Mouse (Mus musculus): ENCODE measurements around the gene AU040320. TPM values are rescaled to one million over a fixed set of nuclear protein-coding genes. Genes with fewer than 3 reads are reported as not detected.
A peak's percentile ranks its signal among the peaks of the same experiment; 100 is the strongest.

Gene AU040320
- polyA plus RNA-seq, 1 experiment from 2014 or later = 17.4 TPM

GRCm38 (mm10) chr4:126739966-126740676, 13.2 kb upstream of the AU040320 start:
- Histone ChIP-seq H3K9me3 (no peaks in the 10 kb centered on the region), H3K9ac (no peak overlapping the region), H3K4me1 (peaks cover 21% of the 10 kb centered on the region), H3K27me3 (peaks cover 43% of the 10 kb centered on the region), H3K4me3 (no peak overlapping the region), H3K27ac (no peak overlapping the region), H3K4me2 (no peak overlapping the region), H3K36me3 (peaks cover 15% of the 10 kb centered on the region)
- 14% methylated on average over 10 of the region's 10 CpGs for WGBS
- no peak for ATAC-seq (ENCODE audit: insufficient number of reproducible peaks, insufficient read depth, low FRiP score, low TSS enrichment, low read depth)

- peak overlapping the region; percentile 39 for H3K4me2 ChIP-seq
- peaks cover 30% of the 10 kb centered on the region for H3K27me3 ChIP-seq
- no peak for ATAC-seq (ENCODE audit: insufficient number of reproducible peaks, insufficient read depth, low FRiP score, low TSS enrichment, low read depth)
- no peak overlapping the region for H3K27ac ChIP-seq
- H3K9ac ChIP-seq = peak overlapping the region; percentile 27; the same call in 1 of the 2 replicates
- H3K36me3 ChIP-seq = peaks cover 28% of the 10 kb centered on the region
- H3K4me3 ChIP-seq = no peak overlapping the region
- peaks cover 9% of the 10 kb centered on the region for H3K4me1 ChIP-seq
- no peaks in the 10 kb centered on the region for H3K9me3 ChIP-seq
- WGBS = 7% methylated on average over 12 of the region's 12 CpGs
These were observed 11.9 kb upstream of the AU040320 start for GRCm38 (mm10) chr4:126741448-126741847.

- Histone ChIP-seq H3K27me3 (peaks cover 15% of the 10 kb centered on the region), H3K36me3 (peaks cover 41% of the 10 kb centered on the region), H3K4me3 (no peak overlapping the region), H3K4me2 (no peak overlapping the region), H3K27ac (no peak overlapping the region), H3K4me1 (peaks cover 9% of the 10 kb centered on the region), H3K9ac (no peak overlapping the region), H3K9me3 (no peaks in the 10 kb centered on the region)
- ATAC-seq (ENCODE audit: insufficient number of reproducible peaks, insufficient read depth, low FRiP score, low TSS enrichment, low read depth) = no peak
- WGBS = 54% methylated on average over 2 of the region's 2 CpGs
These were observed 10.4 kb upstream of the AU040320 start for GRCm38 (mm10) chr4:126742976-126743375.

GRCm38 (mm10) chr4:126743713-126744112, 9.6 kb upstream of the AU040320 start:
- ATAC-seq (ENCODE audit: insufficient number of reproducible peaks, insufficient read depth, low FRiP score, low TSS enrichment, low read depth) = no peak
- H3K4me1 ChIP-seq = peaks cover 14% of the 10 kb centered on the region
- no peaks in the 10 kb centered on the region for H3K9me3 ChIP-seq
- H3K4me2 ChIP-seq = no peak overlapping the region
- H3K36me3 ChIP-seq = peaks cover 48% of the 10 kb centered on the region
- H3K27ac ChIP-seq = no peak overlapping the region
- 11% methylated on average over 11 of the region's 11 CpGs for WGBS
- H3K4me3 ChIP-seq = no peak overlapping the region
- peaks cover 7% of the 10 kb centered on the region for H3K27me3 ChIP-seq
- H3K9ac ChIP-seq = no peak overlapping the region

GRCm38 (mm10) chr4:126744831-126745230, 8.5 kb upstream of the AU040320 start:
- Histone ChIP-seq H3K27me3 (no peaks in the 10 kb centered on the region), H3K4me1 (peaks cover 24% of the 10 kb centered on the region), H3K4me3 (no peak overlapping the region), H3K4me2 (no peak overlapping the region), H3K36me3 (peaks cover 59% of the 10 kb centered on the region), H3K9me3 (no peaks in the 10 kb centered on the region), H3K27ac (no peak overlapping the region), H3K9ac (0 out of 2 replicates have a peak overlapping the region, but pooled peaks have one; percentile 4)
- no peak for ATAC-seq (ENCODE audit: insufficient number of reproducible peaks, insufficient read depth, low FRiP score, low TSS enrichment, low read depth)
- 90% methylated on average over 14 of the region's 14 CpGs for WGBS

GRCm38 (mm10) chr4:126745506-126746193, 7.7 kb upstream of the AU040320 start:
- WGBS = 38% methylated on average over 13 of the region's 13 CpGs
- peaks cover 27% of the 10 kb centered on the region for H3K4me1 ChIP-seq
- no peak for ATAC-seq (ENCODE audit: insufficient number of reproducible peaks, insufficient read depth, low FRiP score, low TSS enrichment, low read depth)
- no peak overlapping the region for H3K4me3 ChIP-seq
- H3K9ac ChIP-seq = no peak overlapping the region
- no peak overlapping the region for H3K4me2 ChIP-seq
- peaks cover 67% of the 10 kb centered on the region for H3K36me3 ChIP-seq
- no peaks in the 10 kb centered on the region for H3K27me3 ChIP-seq
- H3K27ac ChIP-seq = no peak overlapping the region
- no peaks in the 10 kb centered on the region for H3K9me3 ChIP-seq

GRCm38 (mm10) chr4:126746194-126746840, 7.0 kb upstream of the AU040320 start:
- no peak overlapping the region for H3K4me3 ChIP-seq
- no peaks in the 10 kb centered on the region for H3K9me3 ChIP-seq
- ATAC-seq (ENCODE audit: insufficient number of reproducible peaks, insufficient read depth, low FRiP score, low TSS enrichment, low read depth) = no peak
- H3K4me2 ChIP-seq = no peak overlapping the region
- no peaks in the 10 kb centered on the region for H3K27me3 ChIP-seq
- peaks cover 32% of the 10 kb centered on the region for H3K4me1 ChIP-seq
- no peak overlapping the region for H3K27ac ChIP-seq
- H3K9ac ChIP-seq = no peak overlapping the region
- WGBS = 84% methylated on average over 10 of the region's 10 CpGs
- peaks cover 67% of the 10 kb centered on the region for H3K36me3 ChIP-seq

- Histone ChIP-seq H3K27ac (no peak overlapping the region), H3K9me3 (no peaks in the 10 kb centered on the region), H3K4me3 (no peak overlapping the region), H3K4me1 (peaks cover 42% of the 10 kb centered on the region), H3K4me2 (no peak overlapping the region), H3K9ac (0 out of 2 replicates have a peak overlapping the region, but pooled peaks have one; percentile 36), H3K27me3 (no peaks in the 10 kb centered on the region), H3K36me3 (peaks cover 67% of the 10 kb centered on the region)
- 94% methylated on average over 8 of the region's 8 CpGs for WGBS
- no peak for ATAC-seq (ENCODE audit: insufficient number of reproducible peaks, insufficient read depth, low FRiP score, low TSS enrichment, low read depth)
These were observed 5.0 kb upstream of the AU040320 start for GRCm38 (mm10) chr4:126748381-126748780.

- 0 out of 2 replicates have a peak overlapping the region, but pooled peaks have one; percentile 57 for H3K9ac ChIP-seq
- no peak for ATAC-seq (ENCODE audit: insufficient number of reproducible peaks, insufficient read depth, low FRiP score, low TSS enrichment, low read depth)
- no peaks in the 10 kb centered on the region for H3K9me3 ChIP-seq
- peak overlapping the region; percentile 11; the same call in 1 of the 2 replicates for H3K4me2 ChIP-seq
- no peak overlapping the region for H3K27ac ChIP-seq
- peaks cover 57% of the 10 kb centered on the region for H3K36me3 ChIP-seq
- H3K4me1 ChIP-seq = peaks cover 46% of the 10 kb centered on the region
- H3K27me3 ChIP-seq = no peaks in the 10 kb centered on the region
- H3K4me3 ChIP-seq = no peak overlapping the region
- WGBS = 86% methylated on average over 11 of the region's 11 CpGs
These were observed 3.8 kb upstream of the AU040320 start for GRCm38 (mm10) chr4:126749553-126749952.

GRCm38 (mm10) chr4:126750046-126750683, 3.2 kb upstream of the AU040320 start:
- ATAC-seq (ENCODE audit: insufficient number of reproducible peaks, insufficient read depth, low FRiP score, low TSS enrichment, low read depth) = no peak
- 0 out of 2 replicates have a peak overlapping the region, but pooled peaks have one; percentile 57 for H3K9ac ChIP-seq
- H3K4me3 ChIP-seq = no peak overlapping the region
- peaks cover 52% of the 10 kb centered on the region for H3K4me1 ChIP-seq
- peak overlapping the region; percentile 11; the same call in 1 of the 2 replicates for H3K4me2 ChIP-seq
- 88% methylated on average over 26 of the region's 26 CpGs for WGBS
- peaks cover 51% of the 10 kb centered on the region for H3K36me3 ChIP-seq
- no peaks in the 10 kb centered on the region for H3K27me3 ChIP-seq
- H3K9me3 ChIP-seq = no peaks in the 10 kb centered on the region
- H3K27ac ChIP-seq = no peak overlapping the region

- Histone ChIP-seq H3K9ac (no peak overlapping the region), H3K4me1 (peaks cover 52% of the 10 kb centered on the region), H3K9me3 (no peaks in the 10 kb centered on the region), H3K27ac (no peak overlapping the region), H3K27me3 (no peaks in the 10 kb centered on the region), H3K4me3 (no peak overlapping the region), H3K4me2 (peak overlapping the region; percentile 100; the same call in 1 of the 2 replicates), H3K36me3 (peaks cover 44% of the 10 kb centered on the region)
- WGBS = 70% methylated on average over 8 of the region's 8 CpGs
- no peak for ATAC-seq (ENCODE audit: insufficient number of reproducible peaks, insufficient read depth, low FRiP score, low TSS enrichment, low read depth)
These were observed 2.3 kb upstream of the AU040320 start for GRCm38 (mm10) chr4:126750863-126751555.

Measured in embryonic facial prominence, embryonic 13.5 days (tissue).